Mouse (Mus musculus) myocyte (in vitro differentiated cells): ENCODE measurements around the gene Mapk14.

Experiments used
- E2F4 ChIP-seq: IDR thresholded peaks from one replicate; pipeline ENCODE4 v1.6.1; 2011; ENCODE audit warnings: mild to moderate bottlenecking, control low read depth, moderate library complexity; ENCODE audit not compliant: insufficient read depth
- MYOD1 ChIP-seq, 3 experiments: IDR thresholded peaks; one replicate each; pipeline ENCODE4 v1.6.1; 2011; ENCODE audit warnings: control low read depth in 2 of 3, low read depth in 2 of 3, mild to moderate bottlenecking in 2 of 3, moderate library complexity in 1 of 3; ENCODE audit not compliant: insufficient read length in 2 of 3, control insufficient read depth in 1 of 3
- POLR2A ChIP-seq: IDR thresholded peaks from one replicate; pipeline ENCODE4 v1.6.1; 2011; ENCODE audit warnings: low read depth, mild to moderate bottlenecking, control low read depth, moderate library complexity; ENCODE audit not compliant: insufficient read length
- POLR2AphosphoS2 ChIP-seq: IDR thresholded peaks from one replicate; pipeline ENCODE4 v1.6.1; 2011; ENCODE audit warnings: low read depth, control low read depth; ENCODE audit not compliant: insufficient read length
- SRF ChIP-seq: IDR thresholded peaks from one replicate; pipeline ENCODE4 v1.6.1; 2011; ENCODE audit warnings: low read depth; ENCODE audit not compliant: control insufficient read depth, insufficient read length
- TCF12 ChIP-seq: IDR thresholded peaks from one replicate; pipeline ENCODE4 v1.6.1; 2011; ENCODE audit warnings: mild to moderate bottlenecking, control low read depth; ENCODE audit not compliant: poor library complexity, insufficient read depth, severe bottlenecking
- USF1 ChIP-seq: IDR thresholded peaks from one replicate; pipeline ENCODE4 v1.6.1; 2011; ENCODE audit warnings: low read depth, mild to moderate bottlenecking, control low read depth, moderate library complexity

DNA sequence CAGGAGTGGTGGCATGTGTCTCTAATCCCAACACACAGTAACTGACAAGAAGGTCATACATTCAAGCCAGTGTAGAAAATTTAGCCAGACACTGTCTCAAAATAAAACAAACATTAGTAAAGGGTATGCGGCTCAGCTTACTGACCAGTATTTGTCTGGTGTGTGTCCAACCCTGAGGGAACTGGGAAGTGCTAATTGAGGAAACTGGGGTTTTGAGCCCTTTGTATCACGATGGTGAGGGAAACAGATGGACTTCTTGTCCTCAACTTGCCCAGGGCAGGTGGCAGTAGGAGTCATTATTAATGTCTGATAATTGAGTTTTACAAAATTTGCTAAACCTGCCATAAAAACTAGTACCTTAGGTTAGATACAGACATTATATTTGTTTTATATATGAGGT is 17.9 kb downstream of the Mapk14 start:
- no peak for TF ChIP-seq SRF
- no peak for TF ChIP-seq MYOD1 (IDR thresholded peaks at IDR 0.05; ENCODE audit: control insufficient read depth in 1 of 3, insufficient read length in 2 of 3, low read depth in 2 of 3)
- no peak for TF ChIP-seq POLR2A
- TF ChIP-seq USF1, result no peak
- no peak for TF ChIP-seq E2F4
- no peak for TF ChIP-seq POLR2AphosphoS2
- TF ChIP-seq TCF12, result no peak
